Mouse (Mus musculus) cerebellum, adult 2 months (tissue): Measurements from ENCODE around the gene Cdc14a.

Experiments
- CTCF ChIP-seq: fragments of 200-500 bp; IDR thresholded peaks from 2 replicates; pipeline ENCODE4 v1.5.1; 2011; ENCODE audit warnings: low read depth, mild to moderate bottlenecking, control low read depth, low read length, moderate library complexity, borderline replicate concordance; ENCODE audit not compliant: insufficient read depth
- POLR2A ChIP-seq: fragments of 200-500 bp; IDR thresholded peaks from 2 replicates; pipeline ENCODE4 v1.6.1; 2011; ENCODE audit warnings: low read length, control low read depth, borderline replicate concordance; ENCODE audit not compliant: insufficient read depth

DNA sequence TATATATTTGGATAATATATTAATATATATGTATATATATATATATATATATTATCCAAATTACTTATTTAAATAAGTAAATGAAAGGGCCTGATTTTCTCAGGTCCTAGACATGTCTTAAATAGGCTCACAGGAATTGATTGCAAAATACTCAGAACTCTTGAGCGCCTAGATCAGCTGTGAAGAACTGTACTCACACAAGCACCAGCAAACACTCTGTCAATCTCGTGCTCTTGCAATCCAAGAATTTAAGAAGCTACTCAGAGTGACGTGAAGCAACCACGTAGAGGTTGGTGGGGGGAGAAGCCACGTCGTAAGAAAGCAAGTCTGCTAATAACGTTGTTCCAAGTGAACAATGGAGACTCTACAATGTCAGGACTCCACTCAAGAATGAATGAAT lies 66.0 kb downstream of the Cdc14a start:
- TF ChIP-seq CTCF (no peak), POLR2A (no peak)
